In genomic region chr15:31841519-31841918, GRCm38 (mm10) we compare ENCODE assay signal across 21 mouse cellular contexts.
DNase-seq lines count a peak whose midpoint lies in the region; ATAC-seq and TF ChIP-seq lines count a peak whose summit lies in the region.
"Had no signal": no experiment of that assay in that cellular context is flagged by ENCODE, and none has a peak within 500 bp of the region (broad histone marks: within the 10 kb centered on the region; RNA-seq: fewer than 3 reads in every experiment).

No protein-coding gene starts in this region.

- no peak for TF ChIP-seq CTCF in lung, embryonic 14.5 days (IDR thresholded peaks at IDR 0.05; ENCODE audit: low read depth)
- TF ChIP-seq CTCF in lung, postnatal 0 days (IDR thresholded peaks at IDR 0.05), result no peak

- no peaks in the 10 kb centered on the region for H3K9me3 ChIP-seq in lung, embryonic 14.5 days (ENCODE audit: low read depth, low read length)
- H3K9me3 ChIP-seq in lung, postnatal 0 days (ENCODE audit: low read length), result no peaks in the 10 kb centered on the region
- no peaks in the 10 kb centered on the region for H3K9me3 ChIP-seq in lung, embryonic 16.5 days (ENCODE audit: control insufficient read depth, low read length)
- H3K9me3 ChIP-seq: G1E had no signal

- no peaks in the 10 kb centered on the region for H3K27me3 ChIP-seq in lung, embryonic 14.5 days (ENCODE audit: insufficient read depth, low read length)
- no peaks in the 10 kb centered on the region for H3K27me3 ChIP-seq in lung, postnatal 0 days (replicated peaks; ENCODE audit: insufficient read depth, low read length)
- H3K27me3 ChIP-seq in lung, embryonic 16.5 days (ENCODE audit: control insufficient read depth, insufficient read depth, low read depth, low read length), result no peaks in the 10 kb centered on the region
- H3K27me3 ChIP-seq: CH12.LX, Patski had no signal

- WGBS in lung, embryonic 14.5 days, result 40% methylated on average over 1 of the region's 1 CpGs
- WGBS in lung, postnatal 0 days, result 63% methylated on average over 1 of the region's 1 CpGs
- 55% methylated on average over 1 of the region's 1 CpGs for WGBS in lung, embryonic 16.5 days

- no peak for TF ChIP-seq EP300 in lung, postnatal 0 days (IDR thresholded peaks at IDR 0.05)

- ATAC-seq in lung, embryonic 14.5 days (ENCODE audit: insufficient read depth), result no peak
- no peak for ATAC-seq in lung, postnatal 0 days
- 0 out of 2 replicates have a peak, but pooled peaks have one; percentile 52 for ATAC-seq in lung, embryonic 16.5 days (ENCODE audit: low read depth)
- ATAC-seq: activated CD4-positive, CD25-positive, alpha-beta regulatory T cell, adult 4 months; CD4-positive, CD25-positive, alpha-beta regulatory T cell, adult 4 months; Patski had no signal

- no peak overlapping the region for H3K4me2 ChIP-seq in lung, embryonic 14.5 days
- H3K4me2 ChIP-seq in lung, postnatal 0 days (replicated peaks; ENCODE audit: low read depth, low read length), result no peak overlapping the region
- H3K4me2 ChIP-seq in lung, embryonic 16.5 days (ENCODE audit: low read depth, low read length), result no peak overlapping the region

- H3K4me1 ChIP-seq in lung, embryonic 14.5 days (ENCODE audit: insufficient read depth), result no peaks in the 10 kb centered on the region
- no peaks in the 10 kb centered on the region for H3K4me1 ChIP-seq in lung, postnatal 0 days (ENCODE audit: insufficient read depth, low read depth, low read length)
- H3K4me1 ChIP-seq in lung, embryonic 16.5 days (replicated peaks; ENCODE audit: control insufficient read depth, insufficient read depth, low read length), result peaks cover 5% of the 10 kb centered on the region; the same call in 1 of the 2 replicates

- no peak overlapping the region for H3K9ac ChIP-seq in lung, embryonic 14.5 days
- H3K9ac ChIP-seq in lung, postnatal 0 days (replicated peaks; ENCODE audit: low read depth), result no peak overlapping the region
- H3K9ac ChIP-seq in lung, embryonic 16.5 days (ENCODE audit: low read length), result no peak overlapping the region

- no peaks in the 10 kb centered on the region for H3K36me3 ChIP-seq in lung, embryonic 14.5 days (ENCODE audit: insufficient read depth)
- no peaks in the 10 kb centered on the region for H3K36me3 ChIP-seq in lung, postnatal 0 days (ENCODE audit: insufficient read depth, low read length)
- H3K36me3 ChIP-seq in lung, embryonic 16.5 days (ENCODE audit: control insufficient read depth, insufficient read depth, low read length), result no peaks in the 10 kb centered on the region
- H3K36me3 ChIP-seq: G1E had no signal

- H3K27ac ChIP-seq in lung, embryonic 14.5 days (ENCODE audit: low read depth), result no peak overlapping the region
- no peak overlapping the region for H3K27ac ChIP-seq in lung, postnatal 0 days (ENCODE audit: low read length)
- no peak overlapping the region for H3K27ac ChIP-seq in lung, embryonic 16.5 days (ENCODE audit: low read length)

- H3K4me3 ChIP-seq in lung, embryonic 14.5 days (ENCODE audit: low read depth, low read length), result no peak overlapping the region
- H3K4me3 ChIP-seq in lung, postnatal 0 days (ENCODE audit: low read depth, low read length), result no peak overlapping the region
- H3K4me3 ChIP-seq in lung, embryonic 16.5 days (ENCODE audit: low read length), result no peak overlapping the region

- peak; percentile 51 for DNase-seq in lung, embryonic 14.5 days
- no peak for DNase-seq in lung, postnatal 0 days (ENCODE audit: low spot score)
- no peak for DNase-seq in lung, adult 18-20 months
- peak; percentile 3 for DNase-seq in yolk sac, embryonic 10.5 days (ENCODE audit: low spot score)
- DNase-seq in right cerebral cortex, postnatal 10 days (ENCODE audit: low spot score in 2 of 2), result no peak
- DNase-seq: adrenal gland, adult 2 months; adrenal gland, adult 8-10 months; adrenal gland, postnatal 10 days; adrenal gland, postnatal 14 days; adrenal gland, postnatal 25 days; adrenal gland, postnatal 36 days; B cell, adult 2 months; cerebellum, adult 11 months; cerebellum, adult 11-12 months; cerebellum, adult 18-20 months had no signal

Comparison
In these comparisons a context has a peak if more than half of its experiments do, and no peak if none do; other contexts are left out.
1. DNase-seq: peak in lung, embryonic 14.5 days (single experiment) and yolk sac, embryonic 10.5 days (single experiment); none in lung, postnatal 0 days (single experiment), lung, adult 18-20 months (0 of 2) and right cerebral cortex, postnatal 10 days (0 of 2).